In genomic region chr8:6492453-6492852, GRCm38 (mm10) we compare ENCODE assay signal across 13 mouse cellular contexts.
DNase-seq lines count a peak whose midpoint lies in the region; ATAC-seq and TF ChIP-seq lines count a peak whose summit lies in the region.
"Had no signal": no experiment of that assay in that cellular context is flagged by ENCODE, and none has a peak within 500 bp of the region (broad histone marks: within the 10 kb centered on the region; RNA-seq: fewer than 3 reads in every experiment).

No protein-coding gene starts in this region.

- H3K4me2 ChIP-seq in lung, postnatal 0 days (replicated peaks; ENCODE audit: low read depth, low read length) = no peak overlapping the region
- H3K4me2 ChIP-seq: hindbrain, embryonic 13.5 days; limb, embryonic 15.5 days had no signal

- no peaks in the 10 kb centered on the region for H3K36me3 ChIP-seq in lung, postnatal 0 days (ENCODE audit: insufficient read depth, low read length)
- H3K36me3 ChIP-seq: hindbrain, embryonic 13.5 days; limb, embryonic 15.5 days had no signal

- TF ChIP-seq EP300 in lung, postnatal 0 days (IDR thresholded peaks at IDR 0.05) = no peak

- no peak for ATAC-seq in lung, postnatal 0 days

- no peak for TF ChIP-seq CTCF in lung, postnatal 0 days (IDR thresholded peaks at IDR 0.05)
- TF ChIP-seq CTCF in lung, adult 2 months (IDR thresholded peaks at IDR 0.05; ENCODE audit: insufficient read depth, low read length) = no peak

- 16% methylated on average over 1 of the region's 1 CpGs for WGBS in lung, postnatal 0 days
- WGBS in lung, adult 2 months = 20% methylated on average over 1 of the region's 1 CpGs

- H3K9ac ChIP-seq in lung, postnatal 0 days (replicated peaks; ENCODE audit: low read depth) = no peak overlapping the region
- H3K9ac ChIP-seq: hindbrain, embryonic 13.5 days; limb, embryonic 15.5 days had no signal

- intact Hi-C loops in heart, postnatal 10 days (cut with DNase I) = no loop called here
- intact Hi-C loops in heart, postnatal 36 days (cut with DNase I) = no loop called here

- H3K27me3 ChIP-seq in lung, postnatal 0 days (replicated peaks; ENCODE audit: insufficient read depth, low read length) = no peaks in the 10 kb centered on the region
- H3K27me3 ChIP-seq: hindbrain, embryonic 13.5 days; limb, embryonic 15.5 days had no signal

- DNase-seq in heart, postnatal 10 days = peak; percentile 25 to 28
- DNase-seq in heart, postnatal 36 days = no peak
- DNase-seq in lung, postnatal 0 days (ENCODE audit: low spot score) = peak; percentile 14
- no peak for DNase-seq in lung, adult 2 months
- DNase-seq in cerebellum, postnatal 14 days = peak; percentile 66 to 78
- peak; percentile 46 for DNase-seq in telencephalon, adult 2 months (ENCODE audit: low read depth, low spot score)
- DNase-seq in testis, postnatal 14 days (ENCODE audit: low spot score) = no peak
- DNase-seq: kidney, postnatal 36 days; lung, postnatal 4 days had no signal

- no peaks in the 10 kb centered on the region for H3K9me3 ChIP-seq in lung, postnatal 0 days (ENCODE audit: low read length)
- H3K9me3 ChIP-seq: hindbrain, embryonic 13.5 days; limb, embryonic 15.5 days had no signal

- H3K4me1 ChIP-seq in lung, postnatal 0 days (ENCODE audit: insufficient read depth, low read depth, low read length) = no peaks in the 10 kb centered on the region
- no peaks in the 10 kb centered on the region for H3K4me1 ChIP-seq in lung, adult 2 months (ENCODE audit: control insufficient read depth, insufficient read depth, low read length)
- H3K4me1 ChIP-seq: hindbrain, embryonic 13.5 days; limb, embryonic 15.5 days had no signal

- H3K27ac ChIP-seq in lung, postnatal 0 days (ENCODE audit: low read length) = no peak overlapping the region
- H3K27ac ChIP-seq: hindbrain, embryonic 13.5 days; limb, embryonic 15.5 days had no signal

- no peak overlapping the region for H3K4me3 ChIP-seq in lung, postnatal 0 days (ENCODE audit: low read depth, low read length)
- no peak overlapping the region for H3K4me3 ChIP-seq in lung, adult 2 months (replicated peaks; ENCODE audit: extremely low read depth, low read depth, low read length)
- H3K4me3 ChIP-seq: erythroblast, embryonic 14.5 days; hindbrain, embryonic 13.5 days; limb, embryonic 15.5 days; myocyte had no signal

- TF ChIP-seq POLR2A in lung, adult 2 months (IDR thresholded peaks at IDR 0.05; ENCODE audit: borderline replicate concordance, extremely low read depth, low read depth, low read length) = no peak

Comparison
In these comparisons a context has a peak if more than half of its experiments do, and no peak if none do; other contexts are left out.
1. DNase-seq: peak in heart, postnatal 10 days (2 of 2), lung, postnatal 0 days (single experiment), cerebellum, postnatal 14 days (2 of 2) and telencephalon, adult 2 months (single experiment); none in heart, postnatal 36 days (0 of 2), lung, adult 2 months (single experiment) and testis, postnatal 14 days (single experiment).